Mouse (Mus musculus) neural tube, embryonic 11.5 days (tissue): ENCODE data around the gene Dnah9. TPM values are rescaled to one million over a fixed set of nuclear protein-coding genes. Genes with fewer than 3 reads are reported as not detected.
A peak's percentile ranks its signal among the peaks of the same experiment; 100 is the strongest.

Experiments used
- ATAC-seq: fragments of 200-750 bp; cut with Nextera tagmentation; 2 replicates; pipeline ENCODE4 v1.8.0; 2017; ENCODE audit warnings: moderate number of reproducible peaks, mild to moderate bottlenecking, moderate TSS enrichment, moderate library complexity; ENCODE audit not compliant: insufficient read depth, low FRiP score, low TSS enrichment
- DNase-seq: peaks from one replicate; pipeline ENCODE4 v3.0.0-alpha.2; 2015; ENCODE audit warnings: low spot score
- H3K27ac ChIP-seq: fragments of 300-500 bp; sonication (generic); 2 replicates; pipeline ENCODE4 v1.5.1; 2014; ENCODE audit warnings: low read depth, mild to moderate bottlenecking, low read length
- H3K27me3 ChIP-seq: fragments of 300-500 bp; sonication (generic); 2 replicates; pipeline ENCODE4 v1.6.1; 2014; ENCODE audit warnings: mild to moderate bottlenecking, low read length, mixed read lengths; ENCODE audit not compliant: control insufficient read depth, insufficient read depth
- H3K36me3 ChIP-seq: fragments of 300-500 bp; sonication (generic); 2 replicates; pipeline ENCODE4 v1.6.1; 2014; ENCODE audit warnings: mild to moderate bottlenecking, low read length, moderate library complexity, mixed read lengths; ENCODE audit not compliant: control insufficient read depth, insufficient read depth
- H3K4me1 ChIP-seq: fragments of 300-500 bp; sonication (generic); 2 replicates; pipeline ENCODE4 v1.6.1; 2014; ENCODE audit warnings: low read length, mixed read lengths; ENCODE audit not compliant: control insufficient read depth, insufficient read depth
- H3K4me2 ChIP-seq: fragments of 300-500 bp; sonication (generic); 2 replicates; pipeline ENCODE4 v1.6.1; 2014; ENCODE audit warnings: low read depth, mild to moderate bottlenecking, moderate library complexity
- H3K4me3 ChIP-seq: fragments of 300-500 bp; sonication (generic); 2 replicates; pipeline ENCODE4 v1.5.1; 2014; ENCODE audit warnings: low read depth, low read length
- H3K9ac ChIP-seq: fragments of 300-500 bp; sonication (generic); 2 replicates; pipeline ENCODE4 v1.6.1; 2014; ENCODE audit warnings: mild to moderate bottlenecking, low read length
- H3K9me3 ChIP-seq: fragments of 300-500 bp; sonication (generic); 2 replicates; pipeline ENCODE4 v1.6.1; 2016; ENCODE audit warnings: low read length; ENCODE audit not compliant: control insufficient read depth
- whole genome bisulfite sequencing: fragments of 180-500 bp; shearing (Covaris S2); extraction: QIAGEN DNeasy Blood & Tissue Kit; methylation state at CpG from one replicate; pipeline ENCODE4 v1.1.7; 2014; 5-methylcytosine and 5-hydroxymethylcytosine counted together
- polyA plus RNA-seq: library from polyadenylated mRNA; unstranded; fragments of >200 nt; fragmentation: Nextera tagmentation; extraction: Ambion mirVana; gene quantifications from 2 replicates; pipeline ENCODE4 v1.2.1, GENCODE M21; 2014

Dnah9 gene
- polyA plus RNA-seq, 1 experiment from 2014 or later, result 0.88 TPM

DNA sequence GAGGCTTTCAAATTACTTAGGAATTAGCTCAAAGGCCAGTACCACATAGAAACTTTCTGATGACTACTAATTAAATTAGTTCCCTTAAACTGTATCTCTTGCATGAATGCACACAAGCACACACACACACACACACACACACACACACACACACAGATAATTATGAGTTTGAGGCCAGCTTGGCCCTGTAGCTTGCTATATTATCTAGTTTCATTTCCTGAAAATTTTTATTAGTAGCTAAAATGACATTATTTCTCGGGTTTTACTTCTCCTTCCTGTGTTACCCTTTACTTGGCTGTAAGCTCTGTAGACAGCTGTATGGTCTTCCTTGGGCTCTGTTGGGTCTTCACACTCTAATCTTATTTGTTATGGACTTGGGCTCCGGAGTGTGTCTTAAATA is 264.4 kb downstream of the Dnah9 start:
- 77% methylated on average over 2 of the region's 2 CpGs for WGBS
- no peak for ATAC-seq

DNA sequence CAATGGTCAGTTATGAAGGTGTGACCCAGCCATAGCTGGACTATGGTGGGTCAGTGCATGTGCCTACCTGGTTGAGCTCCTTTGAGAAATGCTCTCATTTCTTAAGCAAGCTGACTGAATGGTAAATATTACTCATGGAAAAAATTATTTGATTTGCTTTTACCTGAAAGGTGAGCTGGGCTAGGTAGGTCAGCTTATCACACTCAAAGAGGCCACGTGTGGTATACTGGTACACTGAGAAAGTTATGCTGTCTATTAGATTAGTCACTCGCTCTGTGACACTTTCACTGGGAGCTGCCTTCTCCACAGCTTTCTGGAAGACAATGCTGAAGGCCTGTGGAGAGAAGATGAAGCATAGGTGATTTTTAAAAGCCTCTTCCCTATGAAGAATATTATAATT is 286.9 kb downstream of the Dnah9 start:
- no peak overlapping the region for H3K4me2 ChIP-seq
- DNase-seq (no peak), ATAC-seq (no peak)
- H3K36me3 ChIP-seq, result no peaks in the 10 kb centered on the region
- no peak overlapping the region for H3K27ac ChIP-seq
- no peak overlapping the region for H3K4me3 ChIP-seq
- no peaks in the 10 kb centered on the region for H3K27me3 ChIP-seq
- WGBS, result 84% methylated on average over 2 of the region's 2 CpGs
- H3K9me3 ChIP-seq, result no peaks in the 10 kb centered on the region
- no peak overlapping the region for H3K9ac ChIP-seq
- no peaks in the 10 kb centered on the region for H3K4me1 ChIP-seq

More for the DNA sequence above, 264.4 kb downstream of the Dnah9 start:
- Histone ChIP-seq H3K4me2 (no peak overlapping the region), H3K27me3 (no peaks in the 10 kb centered on the region), H3K36me3 (no peaks in the 10 kb centered on the region), H3K9me3 (no peaks in the 10 kb centered on the region), H3K9ac (no peak overlapping the region), H3K27ac (no peak overlapping the region), H3K4me3 (no peak overlapping the region), H3K4me1 (no peaks in the 10 kb centered on the region)
- DNase-seq, result no peak

DNA sequence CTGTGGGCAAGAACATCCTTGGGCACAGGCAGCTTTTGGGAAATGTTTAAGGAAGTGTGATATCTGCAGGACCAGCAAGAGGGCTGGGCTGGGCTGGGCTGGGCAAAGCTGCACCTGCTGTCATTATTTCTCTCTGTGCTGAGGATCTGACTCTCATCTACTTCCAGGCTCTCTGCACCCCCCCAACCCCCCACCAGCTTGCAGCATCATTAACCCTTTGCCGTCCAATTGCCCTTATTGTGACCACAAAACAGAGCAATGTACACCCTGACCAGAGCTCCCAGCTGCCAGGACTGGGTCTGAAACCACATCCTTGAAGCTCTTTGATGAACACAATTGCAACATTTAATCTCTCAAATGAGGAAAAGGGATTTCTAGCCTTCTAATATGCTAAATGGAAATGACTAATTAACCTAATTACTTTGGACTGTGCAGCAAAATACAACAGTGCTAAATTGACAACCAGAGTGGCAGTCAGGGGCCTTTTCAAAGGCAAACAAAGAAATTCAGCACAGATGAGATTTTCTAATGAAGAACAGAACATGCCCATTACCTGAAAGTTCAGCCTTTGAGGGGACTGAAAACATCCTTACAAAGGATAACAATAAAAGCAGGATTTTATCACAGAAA is 291.1 kb downstream of the Dnah9 start:
- H3K4me3 ChIP-seq, result no peak overlapping the region
- no peaks in the 10 kb centered on the region for H3K4me1 ChIP-seq
- 28% methylated on average over 1 of the region's 1 CpGs for WGBS
- H3K9me3 ChIP-seq, result no peaks in the 10 kb centered on the region
- DNase-seq (no peak), ATAC-seq (no peak)
- no peak overlapping the region for H3K4me2 ChIP-seq
- no peak overlapping the region for H3K9ac ChIP-seq
- H3K27ac ChIP-seq, result no peak overlapping the region
- H3K36me3 ChIP-seq, result no peaks in the 10 kb centered on the region
- no peaks in the 10 kb centered on the region for H3K27me3 ChIP-seq

DNA sequence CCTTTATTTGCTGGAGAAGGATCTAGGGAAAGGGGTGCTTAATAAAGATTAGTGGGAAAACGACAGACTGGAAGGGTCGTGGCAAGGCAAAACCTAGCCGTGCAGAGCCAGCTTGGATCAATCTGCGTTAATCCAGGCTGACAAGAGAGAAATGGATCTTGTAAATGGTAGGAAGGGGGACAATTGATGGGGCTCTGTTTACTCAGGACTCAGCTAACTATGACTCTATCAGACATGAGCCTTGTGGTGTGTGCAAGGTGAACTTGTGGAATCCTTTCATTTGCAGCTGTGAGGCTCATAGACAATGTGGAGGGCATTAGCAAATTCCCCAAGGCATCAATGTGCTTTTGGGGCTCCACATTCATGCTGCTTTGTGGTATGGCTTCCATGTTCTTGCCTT is 306.9 kb downstream of the Dnah9 start:
- DNase-seq (no peak), ATAC-seq (no peak)
- Histone ChIP-seq H3K4me2 (no peak overlapping the region), H3K36me3 (no peaks in the 10 kb centered on the region), H3K9ac (no peak overlapping the region), H3K9me3 (no peaks in the 10 kb centered on the region), H3K4me1 (no peaks in the 10 kb centered on the region), H3K27ac (no peak overlapping the region), H3K27me3 (no peaks in the 10 kb centered on the region), H3K4me3 (no peak overlapping the region)
- WGBS, result 60% methylated on average over 4 of the region's 4 CpGs

DNA sequence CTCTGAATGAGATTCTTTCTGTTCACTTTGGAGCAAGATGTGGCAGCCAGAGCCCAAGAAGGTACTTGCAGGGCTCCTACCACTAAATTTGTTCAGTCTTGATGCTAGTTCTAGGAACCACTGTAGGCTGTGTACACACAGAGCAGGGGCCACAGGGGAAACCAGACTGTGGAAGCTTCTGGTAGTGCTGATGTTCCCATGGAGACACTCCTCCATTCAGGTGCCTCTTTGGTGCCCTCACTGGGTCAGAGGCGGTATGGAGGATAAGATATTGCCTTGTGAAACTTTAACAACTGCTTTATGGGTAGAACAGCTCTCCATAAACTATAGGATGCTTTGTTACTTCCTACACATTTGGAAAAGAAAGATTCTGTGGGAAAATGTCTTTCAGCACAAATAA is 316.3 kb downstream of the Dnah9 start:
- H3K9ac ChIP-seq, result no peak overlapping the region
- ATAC-seq (no peak), DNase-seq (peak; percentile 33)
- no peaks in the 10 kb centered on the region for H3K9me3 ChIP-seq
- H3K27ac ChIP-seq, result no peak overlapping the region
- H3K4me2 ChIP-seq, result no peak overlapping the region
- H3K27me3 ChIP-seq, result no peaks in the 10 kb centered on the region
- H3K36me3 ChIP-seq, result no peaks in the 10 kb centered on the region
- WGBS, result 21% methylated on average over 1 of the region's 1 CpGs
- H3K4me1 ChIP-seq, result no peaks in the 10 kb centered on the region
- H3K4me3 ChIP-seq, result no peak overlapping the region

- Histone ChIP-seq H3K4me2 (no peak overlapping the region), H3K27ac (no peak overlapping the region), H3K4me3 (no peak overlapping the region), H3K36me3 (no peaks in the 10 kb centered on the region), H3K27me3 (no peaks in the 10 kb centered on the region), H3K9ac (no peak overlapping the region), H3K9me3 (no peaks in the 10 kb centered on the region), H3K4me1 (no peaks in the 10 kb centered on the region)
- no peak for DNase-seq
- ATAC-seq, result no peak
- 81% methylated on average over 5 of the region's 5 CpGs for WGBS
Measured at GRCm38 (mm10) chr11:65846446-65846845, 321.9 kb downstream of the Dnah9 start.

DNA sequence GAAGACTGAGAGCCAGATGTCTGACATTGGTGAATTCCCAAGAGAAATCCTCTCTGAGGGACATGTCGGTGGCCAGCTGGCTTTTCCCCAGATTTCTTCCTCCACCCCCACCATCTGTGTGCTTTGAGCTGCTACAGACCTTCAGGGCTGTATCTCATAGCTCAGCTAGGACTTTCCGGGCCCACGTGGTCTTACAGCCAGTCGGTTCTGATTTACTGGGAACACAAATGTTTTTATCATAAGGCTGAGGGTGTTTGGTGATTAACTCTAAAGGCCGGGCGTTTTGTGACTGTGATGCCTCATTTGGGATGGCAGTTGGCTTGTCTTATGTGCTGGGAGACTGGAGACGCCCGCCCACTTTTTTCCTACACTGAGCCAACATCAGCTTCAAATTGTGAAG is 329.4 kb downstream of the Dnah9 start:
- ATAC-seq (no peak), DNase-seq (no peak)
- no peak overlapping the region for H3K4me3 ChIP-seq
- 64% methylated on average over 8 of the region's 8 CpGs for WGBS
- no peaks in the 10 kb centered on the region for H3K4me1 ChIP-seq
- H3K4me2 ChIP-seq, result no peak overlapping the region
- no peaks in the 10 kb centered on the region for H3K36me3 ChIP-seq
- no peak overlapping the region for H3K27ac ChIP-seq
- H3K9me3 ChIP-seq, result no peaks in the 10 kb centered on the region
- no peaks in the 10 kb centered on the region for H3K27me3 ChIP-seq
- H3K9ac ChIP-seq, result no peak overlapping the region

DNA sequence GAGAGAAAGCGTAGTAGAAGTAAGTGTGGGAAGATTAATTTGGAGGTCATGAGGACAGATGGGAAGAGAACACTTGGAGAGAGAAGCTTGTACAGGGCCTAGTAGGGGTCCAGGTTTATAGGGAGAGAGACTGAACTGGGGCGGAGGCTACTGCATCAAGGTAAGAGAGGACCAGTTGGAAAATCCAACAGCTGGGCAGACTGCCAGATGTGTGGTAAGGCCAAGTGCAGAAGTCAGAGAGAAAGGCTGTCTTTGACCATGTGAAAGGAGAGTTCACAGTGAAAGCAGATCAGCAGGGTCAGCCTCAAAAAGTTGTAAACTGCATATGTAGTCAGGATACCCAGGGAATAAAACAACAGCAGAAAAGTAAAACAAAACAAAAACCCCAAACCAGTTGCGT is 343.8 kb downstream of the Dnah9 start:
- WGBS, result 93% methylated on average over 3 of the region's 3 CpGs
- H3K9me3 ChIP-seq, result no peaks in the 10 kb centered on the region

DNA sequence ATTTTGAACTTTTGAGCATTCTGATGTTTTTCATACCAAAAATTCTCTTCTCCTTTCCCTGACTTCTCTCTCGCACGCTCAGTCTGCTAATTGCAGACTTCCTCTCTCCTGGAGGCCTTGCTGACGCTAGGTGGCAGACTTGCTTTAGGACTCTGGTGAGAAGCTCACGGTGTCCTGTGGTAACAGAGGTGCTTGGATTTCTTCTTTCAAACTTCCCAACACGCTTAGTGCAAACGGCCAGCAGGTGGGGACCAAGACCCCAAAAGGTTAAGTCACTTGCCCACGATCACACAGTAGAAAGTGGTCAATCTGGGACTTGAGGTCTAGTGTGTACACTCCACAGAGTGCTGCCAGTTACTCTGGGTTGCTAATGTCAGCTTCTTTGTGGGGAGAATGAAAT is 347.5 kb downstream of the Dnah9 start:
- no peak overlapping the region for H3K4me3 ChIP-seq
- no peak overlapping the region for H3K27ac ChIP-seq
- H3K27me3 ChIP-seq, result no peaks in the 10 kb centered on the region
- no peak overlapping the region for H3K4me2 ChIP-seq
- H3K9ac ChIP-seq, result no peak overlapping the region
- no peaks in the 10 kb centered on the region for H3K9me3 ChIP-seq
- no peaks in the 10 kb centered on the region for H3K36me3 ChIP-seq
- no peaks in the 10 kb centered on the region for H3K4me1 ChIP-seq
- ATAC-seq (no peak; the same call in 1 of the 2 replicates), DNase-seq (peak; percentile 74)
- WGBS, result 6% methylated on average over 7 of the region's 7 CpGs

More for the DNA sequence above, 343.8 kb downstream of the Dnah9 start:
- no peaks in the 10 kb centered on the region for H3K4me1 ChIP-seq
- H3K27ac ChIP-seq, result no peak overlapping the region
- ATAC-seq, result no peak
- 0 out of 2 replicates have a peak, but pooled peaks cover 2% of the 10 kb centered on the region for H3K36me3 ChIP-seq
- no peak overlapping the region for H3K4me3 ChIP-seq
- DNase-seq, result no peak
- H3K27me3 ChIP-seq, result no peaks in the 10 kb centered on the region
- no peak overlapping the region for H3K4me2 ChIP-seq
- H3K9ac ChIP-seq, result no peak overlapping the region
